ENCODE assay signal across 10 mouse cellular contexts in the genomic region with DNA sequence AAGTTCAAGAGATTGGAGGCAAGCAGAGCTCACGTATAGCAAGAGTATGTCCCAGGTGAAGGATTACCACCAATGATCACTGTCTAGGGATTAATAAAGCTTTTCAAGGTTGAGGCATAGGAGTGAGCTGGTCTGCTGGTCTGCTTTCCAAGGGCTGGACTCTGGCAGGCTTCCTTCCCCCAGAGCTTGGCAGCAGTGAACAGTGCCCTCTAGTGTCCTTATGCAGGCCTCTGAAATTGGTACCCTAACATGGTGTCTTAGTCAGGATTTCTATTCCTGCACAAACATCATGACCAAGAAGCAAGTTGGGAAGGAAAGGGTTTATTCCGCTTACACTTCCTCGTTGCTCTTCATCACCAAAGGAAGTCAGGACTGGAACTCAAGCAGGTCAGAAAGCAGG. TPM values are rescaled to one million over a fixed set of nuclear protein-coding genes. Genes with fewer than 3 reads are reported as not detected.
DNase-seq lines count a peak whose midpoint lies in the region; ATAC-seq and TF ChIP-seq lines count a peak whose summit lies in the region.
"Had no signal": no experiment of that assay in that cellular context is flagged by ENCODE, and none has a peak within 500 bp of the region (broad histone marks: within the 10 kb centered on the region; RNA-seq: fewer than 3 reads in every experiment).

No protein-coding gene starts in this region.

- no peaks in the 10 kb centered on the region for H3K36me3 ChIP-seq in kidney, embryonic 15.5 days

- no peak overlapping the region for H3K9ac ChIP-seq in kidney, embryonic 15.5 days

- WGBS in kidney, embryonic 15.5 days = 45% methylated on average over 3 of the region's 3 CpGs

- H3K27me3 ChIP-seq in kidney, embryonic 15.5 days = peaks cover 9% of the 10 kb centered on the region; the same call in 1 of the 2 replicates

- TF ChIP-seq POLR2A in cortical plate, adult 2 months (IDR thresholded peaks at IDR 0.05; ENCODE audit: extremely low read depth, insufficient read depth, low read length) = no peak

- H3K4me2 ChIP-seq in kidney, embryonic 15.5 days = no peak overlapping the region

- H3K27ac ChIP-seq in kidney, embryonic 15.5 days = no peak overlapping the region
- H3K27ac ChIP-seq in cortical plate, adult 2 months (ENCODE audit: insufficient read depth, low read length) = no peak overlapping the region

- intact Hi-C loops in heart, postnatal 36 days (cut with DNase I) = loop anchor here (1.0 kb wide), 1 partner anchor 95 kb away; no protein-coding TSS in a partner anchor
- intact Hi-C loops in left cerebral cortex, postnatal 14 days (cut with DNase I) = no loop called here

- no peak overlapping the region for H3K4me3 ChIP-seq in kidney, embryonic 15.5 days (replicated peaks)
- H3K4me3 ChIP-seq in cortical plate, adult 2 months (ENCODE audit: insufficient read depth, low read length) = no peak overlapping the region
- H3K4me3 ChIP-seq: erythroblast, embryonic 14.5 days had no signal

- DNase-seq in kidney, adult 11 months = peak; percentile 48
- DNase-seq in ZHBTc4 (ENCODE audit: low read depth, low spot score) = peak; percentile 77
- DNase-seq in heart, postnatal 36 days = peak; percentile 58 to 62
- DNase-seq in left cerebral cortex, postnatal 14 days (ENCODE audit: low spot score in 2 of 2) = peak; percentile 64 to 72
- peak; percentile 61 to 69 for DNase-seq in natural killer cell, adult 2 months (ENCODE audit: low spot score in 2 of 2)
- DNase-seq in thymus, postnatal 10 days (ENCODE audit: low spot score in 2 of 2) = peak; percentile 10 to 59

- H3K4me1 ChIP-seq in kidney, embryonic 15.5 days = no peaks in the 10 kb centered on the region
- no peaks in the 10 kb centered on the region; the same call in 1 of the 2 replicates for H3K4me1 ChIP-seq in cortical plate, adult 2 months (ENCODE audit: control insufficient read depth, insufficient read depth, low read length)

- TF ChIP-seq CTCF in cortical plate, adult 2 months (IDR thresholded peaks at IDR 0.05; ENCODE audit: extremely low read depth, insufficient read depth, low read length) = peak; percentile 77

- H3K9me3 ChIP-seq in kidney, embryonic 15.5 days (replicated peaks) = no peaks in the 10 kb centered on the region

- ATAC-seq in kidney, embryonic 15.5 days (replicated peaks; ENCODE audit: low FRiP score) = no peak; the same call in 1 of the 2 replicates

RNA-seq across cellular contexts. Expression of gene Fcgr2b, which starts 20.4 kb away (rescaled TPM):
- 1.8 and 2.8 TPM in 2 replicates for polyA plus RNA-seq in kidney, embryonic 15.5 days (2015; fragmentation: Nextera tagmentation; extraction: Ambion mirVana)
- polyA plus RNA-seq in cortical plate, adult 2 months (2012; rRNA removed) = 6.1 and 6.4 TPM in 2 replicates
- 10 to 100 TPM in 1 of 2 experiments, 1 to 10 TPM in 1; 7.3 to 10.0 TPM for total RNA-seq in heart, postnatal 36 days (2021)
- 1 to 10 TPM; 4.6 to 5.2 TPM for total RNA-seq in left cerebral cortex, postnatal 14 days (2021)
- polyA plus RNA-seq: erythroblast, embryonic 14.5 days had no signal

RNA-seq across cellular contexts. Expression of gene Fcgr4, which starts 22.0 kb away (rescaled TPM):
- 1.2 and 1.3 TPM in 2 replicates for polyA plus RNA-seq in kidney, embryonic 15.5 days (2015; fragmentation: Nextera tagmentation; extraction: Ambion mirVana)
- 0.31 and 0.57 TPM in 2 replicates for polyA plus RNA-seq in cortical plate, adult 2 months (2012; rRNA removed)
- under 1 TPM in 1 of 2 experiments, not detected in 1; 0.76 TPM for total RNA-seq in heart, postnatal 36 days (2021)
- not detected for total RNA-seq in left cerebral cortex, postnatal 14 days (2021)
- polyA plus RNA-seq: erythroblast, embryonic 14.5 days; neural tube, embryonic 14.5 days had no signal
